2 mouse cellular contexts compared by ENCODE assay signal in the genomic region with DNA sequence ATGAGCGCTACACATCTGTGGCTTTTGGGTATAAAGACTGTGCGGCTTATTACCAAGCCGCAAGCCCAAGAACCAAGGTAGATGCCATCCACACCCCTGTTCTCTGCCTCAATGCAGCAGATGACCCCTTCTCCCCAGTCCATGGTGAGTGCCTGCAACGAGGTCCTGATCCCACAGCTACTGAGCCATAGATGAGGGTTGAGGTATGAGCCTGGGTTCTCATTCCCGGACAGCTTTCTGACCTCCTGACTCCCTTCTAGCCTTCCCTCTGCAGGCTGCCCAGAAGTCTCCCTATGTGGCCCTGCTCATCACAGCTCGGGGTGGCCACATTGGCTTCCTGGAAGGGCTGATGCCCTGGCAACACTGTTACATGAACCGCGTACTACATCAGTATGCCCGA.
TF ChIP-seq lines count a peak whose summit lies in the region.

No protein-coding gene starts in this region.

TF ChIP-seq in CH12.LX, 34 proteins besides CTCF, POLR2A, EP300 and RAD21:
- TF ChIP-seq POLR2AphosphoS2 (IDR thresholded peaks at IDR 0.05; ENCODE audit: low read depth, low read length): no peak
- TF ChIP-seq MXI1 (IDR thresholded peaks at IDR 0.05; ENCODE audit: low read depth, low read length): no peak
- no peak for TF ChIP-seq TBP (conservative IDR thresholded peaks at IDR 0.05; ENCODE audit: low read depth, low read length)
- no peak for TF ChIP-seq SMC3 (IDR thresholded peaks at IDR 0.05; ENCODE audit: low read depth, low read length)

TF ChIP-seq in MEL, 35 proteins besides CTCF, POLR2A, EP300 and RAD21:
- no peak for TF ChIP-seq BHLHE40 (IDR thresholded peaks at IDR 0.05; ENCODE audit: borderline replicate concordance, low read depth, low read length)
- peak; percentile 55; the same call in 1 of the 2 replicates for TF ChIP-seq POLR2AphosphoS2 (IDR thresholded peaks at IDR 0.05; ENCODE audit: low read length)
